Mouse (Mus musculus): Measurements from ENCODE around the gene Shb.

Shb gene

DNA sequence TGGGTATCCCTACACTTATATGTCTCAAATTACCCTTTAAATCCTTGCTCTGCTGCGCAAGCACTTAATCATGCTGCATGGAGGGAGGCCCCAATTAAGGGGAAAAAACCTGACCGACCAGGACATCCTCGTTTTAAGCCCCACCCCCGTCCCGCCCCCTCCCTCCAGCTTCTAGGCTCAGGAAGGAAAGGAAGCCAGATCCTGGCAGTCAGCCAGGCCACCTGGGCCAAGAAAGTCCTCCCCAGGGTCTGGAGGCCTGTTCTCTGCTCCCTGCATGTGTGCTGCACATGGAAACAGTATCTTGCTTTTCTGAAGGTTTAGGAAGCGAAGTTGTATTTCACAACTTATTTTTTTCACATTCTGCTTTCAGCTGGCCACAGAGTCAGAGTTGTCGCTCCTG is at the start of gene Shb:
TSS of gene Shb (minus strand) at position 96 of the 400 bp plus-strand sequence.
- DNase-seq = peak; percentile 59

DNA sequence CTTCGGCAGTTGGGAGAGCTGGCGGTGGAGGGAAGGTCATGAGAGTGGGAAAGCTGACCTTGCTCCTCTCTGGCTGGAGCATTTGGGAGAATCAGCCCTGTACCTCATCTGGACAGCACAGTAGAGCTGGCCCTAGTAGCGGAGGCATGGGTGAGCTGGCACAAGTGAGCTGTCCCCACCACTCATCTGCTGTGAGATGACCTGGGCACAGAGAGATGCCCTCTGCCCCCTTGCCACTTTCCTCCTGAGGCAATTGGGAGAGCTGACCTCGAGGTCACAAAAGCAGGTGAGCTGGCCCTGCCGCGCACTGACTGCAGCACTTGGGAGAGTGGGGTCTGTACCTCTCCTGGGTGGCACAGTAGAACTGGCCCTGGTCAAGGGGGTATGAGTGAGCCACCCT is 48.8 kb upstream of the Shb start:
- no peak for DNase-seq

DNA sequence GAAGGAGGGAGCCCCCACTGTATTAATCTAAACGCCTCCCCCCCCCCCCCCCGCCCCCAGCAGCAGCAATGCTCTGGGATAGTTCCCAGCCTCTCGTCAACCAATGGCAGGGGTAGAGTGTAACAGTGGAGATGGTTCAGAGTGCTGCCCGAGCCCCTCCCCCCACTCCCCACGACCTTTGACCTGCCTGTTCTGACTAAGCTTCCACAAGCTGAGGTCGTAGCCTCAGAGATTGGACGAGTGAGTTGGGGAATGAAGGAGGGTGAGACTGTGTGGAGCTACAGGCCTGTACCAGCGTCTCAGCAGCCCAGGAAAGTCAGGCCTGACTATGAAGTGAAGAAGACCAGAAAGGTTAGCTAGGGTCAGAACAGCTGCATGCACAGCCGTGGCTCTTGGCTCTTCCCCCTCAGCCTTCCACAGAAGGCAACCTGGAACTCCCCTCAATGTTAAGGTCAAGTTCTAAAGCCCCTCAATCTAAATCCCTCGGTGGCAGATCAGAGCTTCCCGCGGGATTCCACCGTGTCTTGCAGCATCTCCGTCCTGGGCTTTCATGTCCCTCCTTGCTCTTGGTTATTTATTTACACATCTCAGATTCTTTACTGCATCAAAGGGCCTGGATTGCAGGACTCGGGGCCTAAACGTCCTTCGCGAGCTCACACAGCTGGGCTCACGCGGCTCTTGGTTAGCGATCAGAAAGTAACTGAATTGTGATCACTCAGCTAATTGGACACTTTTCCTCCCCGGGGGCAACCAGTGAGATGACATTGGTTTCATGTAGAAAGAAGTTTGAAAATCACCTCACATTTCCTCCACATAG is 46.5 kb upstream of the Shb start:
- no peak for DNase-seq

DNA sequence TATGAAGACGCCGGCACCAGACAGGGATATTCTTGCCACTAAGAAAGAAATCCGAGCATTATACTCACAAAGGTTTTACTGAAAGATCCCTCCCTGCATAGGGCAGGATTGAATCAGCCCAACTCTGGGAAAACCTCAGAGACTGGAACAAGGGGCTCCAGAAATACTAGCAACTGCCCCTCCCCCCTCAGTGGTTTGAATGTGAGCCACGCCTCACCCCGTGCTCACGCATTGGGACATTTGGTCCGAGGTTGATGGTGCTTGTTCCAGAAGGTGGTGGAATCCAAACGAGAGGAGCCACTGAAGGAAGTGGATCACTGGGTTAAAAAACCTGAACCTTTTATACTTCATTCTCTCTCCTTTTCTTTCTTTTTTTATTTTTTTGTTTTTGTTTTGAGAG is 45.4 kb upstream of the Shb start:
- no peak for DNase-seq

DNA sequence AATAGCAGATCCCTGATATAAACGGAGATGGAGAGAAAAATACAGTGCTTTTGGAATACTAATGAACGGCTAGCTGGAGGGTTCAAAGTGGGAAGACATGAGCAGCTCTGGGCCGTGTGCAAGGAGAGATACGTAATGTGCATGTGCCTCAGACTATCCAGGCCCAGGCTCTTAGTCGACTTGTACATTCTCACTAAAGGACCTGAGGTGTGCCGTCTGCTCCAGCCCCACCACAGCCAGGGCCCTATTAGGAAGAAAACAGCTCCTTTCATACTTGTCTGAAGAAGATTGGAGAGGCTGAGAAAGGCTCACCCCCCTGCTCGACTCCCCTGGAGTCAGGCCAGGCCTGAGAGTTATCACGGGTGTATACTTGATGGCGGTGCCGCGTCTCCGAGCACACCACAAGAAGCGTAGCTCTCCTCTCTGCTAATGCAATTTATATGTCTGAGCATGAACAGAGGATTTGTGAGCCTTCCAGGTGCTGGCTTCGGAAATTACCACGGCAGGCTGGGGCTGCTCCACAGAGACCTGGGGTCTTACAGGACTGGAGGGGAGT is 42.4 kb upstream of the Shb start:
- no peak for DNase-seq

DNA sequence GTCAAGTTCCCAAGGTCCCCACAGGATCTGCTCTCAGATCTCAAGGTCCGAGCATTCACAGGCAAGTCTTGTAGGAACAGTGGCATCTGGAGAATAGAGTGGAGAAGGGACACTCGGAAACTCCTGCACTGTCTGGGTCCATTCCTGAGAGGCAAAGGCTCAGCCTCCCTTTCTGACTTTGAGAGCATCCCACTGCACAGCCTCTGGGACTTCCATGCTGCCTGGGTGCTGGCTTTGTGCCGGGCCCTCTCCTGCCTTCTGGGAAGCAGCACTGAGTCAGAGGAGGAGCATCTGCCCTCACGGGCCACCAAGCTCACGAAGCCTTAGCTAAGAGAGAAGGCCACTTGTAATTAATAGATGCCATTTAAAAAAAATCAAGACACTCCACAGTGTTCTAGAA is 37.3 kb upstream of the Shb start:
- DNase-seq = no peak

DNA sequence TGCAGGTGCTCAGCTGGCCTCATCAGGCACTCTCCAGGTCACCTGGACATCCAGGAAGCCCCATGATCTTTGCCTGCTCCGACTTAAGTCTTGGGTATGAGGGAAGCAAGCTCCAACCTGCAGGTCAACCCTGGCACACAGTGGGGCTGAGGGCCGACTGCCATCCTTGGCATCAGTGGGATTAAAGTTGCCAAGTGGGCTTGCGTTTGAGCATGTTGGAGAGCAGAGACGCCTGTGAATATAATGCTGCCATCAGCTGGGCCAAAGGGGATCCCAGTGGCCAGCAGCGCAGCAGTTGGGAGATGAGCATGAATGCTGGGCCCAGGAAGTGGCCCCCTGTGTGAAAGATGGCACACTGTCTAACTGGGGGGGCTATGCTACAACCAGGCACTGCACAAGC is 25.9 kb upstream of the Shb start:
- no peak for DNase-seq

DNA sequence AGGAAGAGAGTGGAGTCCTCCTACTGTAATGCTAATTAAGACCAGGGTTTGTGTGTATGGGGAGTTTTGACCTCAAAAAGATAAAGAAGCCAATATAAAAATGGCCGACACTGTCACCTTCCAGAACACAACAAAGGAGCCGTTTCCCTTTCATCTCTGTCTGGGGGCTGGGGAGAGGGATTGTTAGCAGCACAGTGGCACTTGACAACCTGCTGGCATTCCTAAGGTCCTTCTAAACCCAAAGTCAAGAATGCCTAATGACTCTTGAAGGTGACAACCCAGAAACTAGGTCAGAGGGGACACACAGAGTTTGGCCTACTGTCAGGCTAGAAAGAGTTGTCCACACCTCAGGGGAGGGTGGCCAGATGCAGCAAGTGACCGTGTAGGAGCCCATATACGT is 20.3 kb upstream of the Shb start:
- no peak for DNase-seq

DNA sequence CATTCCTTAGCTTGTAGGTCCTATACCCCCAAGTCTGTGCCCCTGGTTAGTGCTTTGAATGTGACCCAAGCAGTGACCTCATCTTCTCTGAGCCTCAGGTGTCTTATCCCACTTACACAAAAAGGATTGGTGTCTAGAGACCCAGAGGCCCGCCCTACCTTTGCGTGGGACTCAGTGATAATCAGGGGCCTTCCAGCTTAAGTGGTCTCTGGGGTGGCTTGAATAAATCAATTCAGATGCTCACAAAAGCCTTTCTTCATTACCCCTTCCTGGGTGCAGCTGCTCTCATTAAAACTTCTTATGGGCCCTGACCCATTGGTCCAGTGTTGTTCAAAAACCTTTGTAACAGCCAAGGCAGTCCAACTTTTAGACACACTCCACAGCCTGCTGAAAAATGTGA is 18.7 kb upstream of the Shb start:
- no peak for DNase-seq

DNA sequence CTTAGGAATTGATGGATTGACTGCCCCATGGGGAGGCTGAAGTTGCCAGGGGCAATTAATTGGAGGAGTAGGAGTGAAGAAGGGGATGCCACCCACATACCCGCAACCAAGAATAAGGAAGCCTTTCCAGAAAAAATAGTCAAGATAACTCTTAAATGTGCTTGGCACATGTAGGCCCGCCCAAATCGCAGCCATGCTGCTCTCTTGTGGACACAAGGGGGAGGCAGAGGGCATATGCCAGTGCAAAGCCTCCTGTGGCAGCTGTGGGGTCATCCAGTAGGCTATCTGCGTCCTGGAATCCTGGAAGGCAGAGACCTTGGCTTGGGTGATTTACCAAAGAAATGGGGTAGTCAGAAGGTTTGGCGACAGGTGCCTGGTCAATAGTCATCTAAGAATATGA is 17.2 kb upstream of the Shb start:
- DNase-seq = peak; percentile 6

DNA sequence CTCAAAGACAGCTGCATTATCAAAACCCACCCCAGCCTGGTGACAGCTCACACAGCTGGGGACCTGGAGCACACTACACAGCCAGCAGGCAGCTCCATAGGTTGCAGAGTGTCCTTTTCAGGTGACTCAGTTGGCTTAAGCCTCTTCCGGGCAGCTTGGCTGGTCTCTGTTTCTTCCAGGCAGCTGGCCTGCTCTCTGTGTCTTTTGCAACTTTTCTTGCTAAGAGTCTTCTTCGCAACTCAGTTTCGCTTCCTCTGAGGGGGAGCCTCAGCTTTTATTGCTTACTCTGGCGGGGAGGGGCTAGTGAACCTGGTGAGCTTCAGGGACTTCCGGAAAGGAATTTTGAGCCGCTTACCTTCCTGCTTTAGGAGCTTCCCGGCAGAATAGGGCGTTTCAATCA is 13.6 kb upstream of the Shb start:
- DNase-seq = no peak

DNA sequence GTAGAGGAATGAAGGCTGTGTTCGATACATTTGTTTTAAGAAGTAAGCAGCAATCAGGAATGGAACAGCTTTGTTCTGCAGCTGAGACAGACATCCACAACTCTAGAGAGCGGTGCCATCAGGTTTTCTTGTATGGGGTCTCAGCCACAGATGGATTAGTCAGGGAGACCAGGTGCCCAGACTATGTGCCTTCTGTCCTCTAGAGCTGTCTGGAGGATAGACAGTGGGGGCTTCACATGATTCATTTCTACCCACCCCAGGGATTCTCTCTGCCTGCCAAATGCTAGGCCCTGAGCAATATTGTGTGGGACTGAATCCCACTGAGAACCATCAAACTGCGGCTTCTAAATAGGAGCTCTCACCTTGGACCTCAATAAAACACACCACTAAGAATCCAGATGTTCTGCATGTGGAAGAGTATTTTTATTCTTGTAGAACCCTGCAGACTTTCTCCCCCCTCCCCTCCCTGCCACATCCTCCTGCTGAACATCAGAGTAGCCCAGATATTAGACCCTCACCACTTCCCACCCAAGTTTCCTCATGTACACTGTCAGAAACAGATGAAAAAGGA is 11.3 kb upstream of the Shb start:
- DNase-seq = no peak

DNA sequence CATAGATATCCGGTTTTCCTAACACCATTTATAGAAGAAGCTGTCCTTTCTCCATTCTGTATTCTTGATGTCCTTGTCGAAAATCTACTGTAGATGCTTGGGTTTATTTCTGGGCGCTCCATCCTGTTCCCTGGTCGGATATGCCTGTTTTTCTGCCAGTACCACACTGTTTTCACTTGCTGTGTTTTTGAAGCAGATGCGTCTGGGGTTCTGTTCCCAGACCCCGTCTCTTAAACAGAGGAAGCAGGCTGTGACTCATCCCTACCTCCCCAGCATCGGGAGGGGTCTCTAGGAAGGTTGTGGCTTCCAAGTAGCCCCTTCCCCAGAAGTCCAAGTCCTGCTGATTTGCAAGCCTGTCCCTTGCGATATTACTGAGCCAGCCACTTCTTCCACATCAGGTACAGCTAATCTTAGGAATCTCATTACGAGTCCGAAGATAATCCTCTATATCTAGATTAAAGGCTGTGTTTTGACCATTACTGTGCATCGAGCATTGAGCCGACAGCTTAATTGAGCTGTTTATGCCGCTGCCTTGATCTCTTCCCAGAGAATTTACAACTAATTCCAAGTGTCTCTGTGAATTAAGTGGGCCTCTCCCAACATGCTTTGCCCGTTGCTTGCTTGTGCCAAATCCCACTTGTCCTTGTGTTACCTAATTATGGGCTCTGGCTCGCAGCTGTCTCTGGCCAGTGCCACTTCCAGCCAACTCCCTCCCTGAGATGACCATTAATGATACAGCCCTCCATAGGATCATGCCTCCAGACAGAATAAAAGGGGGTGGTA is 8.1 kb upstream of the Shb start:
- no peak for DNase-seq

DNA sequence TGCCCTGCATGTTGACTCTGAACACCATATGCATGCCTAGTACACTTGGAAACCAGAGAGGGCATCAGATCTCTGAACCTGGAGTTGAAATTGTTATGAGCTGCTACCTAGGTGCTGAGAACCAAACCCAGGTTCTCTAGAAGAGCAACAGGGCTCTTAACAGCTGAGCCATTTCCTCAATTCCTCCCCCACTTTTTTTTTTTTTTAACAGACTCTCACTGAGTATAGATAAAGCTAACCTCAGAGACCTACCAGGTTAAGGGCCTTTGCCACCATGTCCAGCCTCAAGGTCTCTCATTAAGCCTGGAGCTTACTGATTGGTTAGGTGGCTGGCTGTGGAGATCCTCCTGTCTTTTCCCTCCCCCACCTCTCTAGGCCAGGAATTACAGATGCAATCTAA is 6.9 kb upstream of the Shb start:
- DNase-seq = no peak

DNA sequence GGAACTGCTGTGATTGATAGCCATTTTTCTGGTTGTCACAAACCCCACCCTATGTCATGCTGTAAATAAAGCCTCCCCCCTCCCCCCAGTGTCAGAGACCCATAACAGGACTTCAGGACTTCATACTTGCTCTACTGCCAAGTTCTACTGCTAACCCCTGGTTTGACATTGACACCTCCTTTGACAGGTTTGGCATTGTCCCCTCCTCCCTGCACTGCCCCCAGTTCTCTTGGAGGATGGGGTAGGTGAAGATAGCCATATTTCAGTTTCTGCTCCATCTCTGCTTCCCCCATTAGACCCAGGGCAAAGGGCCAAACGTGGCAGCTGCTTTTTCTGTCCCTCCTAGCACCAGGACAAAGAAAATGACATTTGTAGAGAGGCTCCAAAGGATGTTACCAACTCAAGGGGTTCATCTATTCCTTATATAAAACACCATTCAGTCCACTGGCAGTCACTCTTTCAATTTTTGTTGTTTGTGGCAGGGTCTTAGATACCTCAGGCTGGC is 1.2 kb upstream of the Shb start:
- DNase-seq = no peak

DNA sequence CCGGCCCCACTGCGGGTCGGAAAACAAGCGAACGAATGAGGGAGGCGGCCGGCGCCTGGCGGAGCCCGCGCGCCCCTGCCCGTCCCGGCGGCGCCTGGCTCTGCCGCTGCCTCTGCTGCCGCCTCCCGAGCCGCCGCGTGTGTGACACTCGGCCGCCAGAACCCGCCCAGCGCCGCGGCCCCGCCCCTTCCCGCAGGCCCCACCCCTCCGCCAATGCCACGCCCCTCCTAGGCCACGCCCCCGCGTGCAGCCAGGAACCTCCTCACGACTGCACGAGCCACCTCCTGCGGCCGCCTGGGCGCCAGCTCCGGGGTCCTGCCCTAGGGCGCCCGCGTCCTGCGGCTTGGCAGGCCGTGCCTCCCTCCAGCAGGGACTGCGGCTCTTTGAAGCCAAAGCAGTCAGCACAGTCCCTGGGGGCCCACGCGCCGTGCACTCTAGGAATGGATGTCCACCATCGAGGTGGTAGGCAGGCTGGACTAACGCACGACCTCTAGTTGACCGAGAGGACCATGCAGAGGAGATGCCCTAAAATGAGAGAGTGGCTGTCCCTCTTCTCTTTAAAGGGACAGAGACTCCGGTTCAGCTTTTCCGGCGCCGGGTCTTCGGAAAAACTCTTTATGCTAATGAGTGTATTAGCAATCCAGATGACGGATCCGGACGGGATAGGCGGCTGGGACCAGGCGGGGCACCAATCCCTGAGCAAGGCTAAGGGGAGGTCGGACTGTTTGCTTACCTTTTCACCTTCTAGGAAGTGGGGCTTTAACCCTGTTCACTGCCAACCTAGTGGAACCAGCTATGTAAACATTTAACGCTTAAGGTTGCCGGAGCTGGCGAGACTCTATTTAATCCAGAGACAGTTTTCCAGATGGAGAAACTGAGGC is 1.4 kb downstream of the Shb start:
- DNase-seq = peak; percentile 89

DNA sequence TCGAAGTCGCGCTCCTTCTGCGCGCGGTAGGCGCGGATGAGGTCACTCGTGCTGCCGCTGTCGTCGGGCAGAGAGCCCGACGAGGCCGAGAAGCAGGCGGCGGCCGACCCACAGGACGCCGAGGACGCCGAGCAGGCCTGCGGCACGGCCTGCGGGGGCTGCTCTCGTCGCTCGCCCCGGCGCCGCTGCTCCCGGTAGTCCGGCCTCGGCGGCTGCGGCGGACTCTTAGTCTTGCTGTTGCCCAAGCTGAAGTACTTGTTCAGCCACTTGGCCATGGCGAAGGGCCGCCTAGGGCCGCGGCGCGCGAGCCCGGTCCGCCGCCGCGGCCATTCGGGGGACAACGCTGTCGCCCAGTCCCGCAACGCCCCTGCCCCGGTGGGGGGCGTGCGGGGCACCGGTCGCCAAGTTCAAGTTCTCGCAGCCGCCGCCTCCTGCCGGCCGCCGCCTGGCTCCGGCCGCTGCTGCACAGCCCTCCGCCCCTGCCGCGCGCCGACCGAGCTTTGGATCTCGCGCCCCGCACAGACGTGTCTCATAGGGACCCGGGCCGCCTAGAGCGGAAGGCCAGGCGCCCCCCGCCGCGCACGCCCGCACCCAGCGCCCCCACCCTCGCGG is 2.2 kb downstream of the Shb start:
- no peak for DNase-seq

DNA sequence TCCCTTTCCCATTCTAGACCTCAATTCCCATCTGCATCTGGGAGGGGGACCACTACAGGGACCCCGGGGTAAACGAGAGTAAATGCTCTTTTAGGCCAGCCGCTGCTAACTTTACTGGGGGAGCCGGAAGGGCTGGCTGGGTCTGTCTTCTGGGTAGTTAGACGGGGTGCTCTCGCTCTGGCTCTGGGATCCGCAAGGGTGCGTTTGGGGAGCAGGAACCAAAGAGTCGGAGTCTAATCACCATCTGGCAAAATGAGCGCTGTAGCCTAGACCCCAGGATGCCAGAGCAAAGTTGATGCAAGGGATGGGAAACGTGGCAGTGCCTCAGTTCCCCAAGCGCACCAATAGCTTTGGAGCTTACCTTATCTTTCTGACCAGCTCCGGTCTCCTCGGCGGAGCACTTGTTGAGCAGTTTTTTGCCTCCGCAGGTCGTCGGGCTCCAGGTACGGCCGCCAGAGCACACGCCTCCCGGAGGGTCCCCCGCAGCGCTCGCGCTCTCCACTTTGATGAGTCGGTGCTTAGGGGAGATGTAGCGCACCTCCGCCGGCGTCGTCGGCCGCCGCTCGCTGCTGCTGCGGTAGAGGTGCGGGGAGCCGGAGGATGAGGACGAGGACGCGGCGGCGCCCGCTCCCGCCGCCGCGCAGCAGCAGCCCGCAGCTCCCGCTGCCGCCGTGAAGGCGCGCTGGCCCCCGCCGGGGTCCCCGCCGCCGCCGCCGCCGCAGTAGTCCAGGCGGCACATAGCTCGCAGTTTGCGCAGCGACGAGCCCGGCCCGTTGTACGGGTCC is 2.9 kb downstream of the Shb start:
- DNase-seq = peak; percentile 6

DNA sequence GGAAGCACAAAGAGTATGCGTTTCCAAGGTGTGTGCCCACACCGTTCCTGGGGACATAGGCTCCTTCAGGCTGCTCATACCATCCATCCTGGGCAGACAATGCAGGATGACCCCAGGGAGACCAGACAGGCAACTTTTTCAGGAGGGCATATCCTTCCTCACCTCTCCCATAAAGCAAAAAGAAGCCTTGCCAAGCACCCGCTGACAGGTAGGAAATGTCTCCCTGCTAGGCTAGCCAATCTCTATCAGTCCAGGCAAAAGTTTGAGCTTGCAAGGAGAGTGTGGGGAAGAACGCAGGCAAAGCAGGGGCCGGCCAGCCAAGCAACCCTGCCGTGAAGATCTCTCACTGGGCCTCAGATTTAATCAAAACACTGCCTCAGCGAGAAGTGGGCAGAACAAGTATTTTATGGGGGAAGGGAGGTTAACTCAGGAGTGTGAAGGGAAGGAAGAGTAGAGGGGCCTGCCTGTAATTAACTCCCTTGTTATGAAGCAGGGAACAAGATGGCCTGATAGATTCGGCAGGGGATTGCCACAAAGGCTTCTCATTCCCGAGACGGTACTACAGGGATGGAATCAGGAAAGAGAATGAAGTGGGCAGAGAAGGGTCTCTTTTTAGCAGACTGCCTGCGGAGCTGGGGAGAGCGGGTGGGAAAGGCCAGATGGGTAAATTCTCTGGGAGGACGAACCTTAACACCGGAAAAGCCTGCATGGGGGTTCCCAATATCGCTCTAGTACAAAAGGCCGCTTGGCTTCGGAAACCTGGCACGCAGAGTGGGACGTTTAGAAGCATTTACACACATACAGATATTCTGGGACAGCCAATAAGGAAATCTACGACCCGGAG is 3.7 kb downstream of the Shb start:
- DNase-seq = no peak
